Mouse (Mus musculus): Measurements from ENCODE around the gene Tfap2a. TPM values are rescaled to one million over a fixed set of nuclear protein-coding genes. Genes with fewer than 3 reads are reported as not detected.

The Tfap2a gene
- total RNA-seq, 2 experiments from 2014 or later: not detected

- no peak for ATAC-seq (replicated peaks; ENCODE audit: low FRiP score, low TSS enrichment, poor library complexity, severe bottlenecking)
These were observed 2.6 kb downstream of the Tfap2a start for GRCm38 (mm10) chr13:40735416-40736106.

- ATAC-seq (replicated peaks; ENCODE audit: low FRiP score, low TSS enrichment, poor library complexity, severe bottlenecking): no peak
These were observed 3.7 kb downstream of the Tfap2a start for GRCm38 (mm10) chr13:40734316-40734965.

GRCm38 (mm10) chr13:40733542-40734151, 4.5 kb downstream of the Tfap2a start:
- no peak for ATAC-seq (replicated peaks; ENCODE audit: low FRiP score, low TSS enrichment, poor library complexity, severe bottlenecking)

GRCm38 (mm10) chr13:40732816-40733541, 5.2 kb downstream of the Tfap2a start:
- ATAC-seq (replicated peaks; ENCODE audit: low FRiP score, low TSS enrichment, poor library complexity, severe bottlenecking): no peak

GRCm38 (mm10) chr13:40732085-40732484, 6.1 kb downstream of the Tfap2a start:
- no peak for ATAC-seq (replicated peaks; ENCODE audit: low FRiP score, low TSS enrichment, poor library complexity, severe bottlenecking)

GRCm38 (mm10) chr13:40731179-40731841, 6.9 kb downstream of the Tfap2a start:
- ATAC-seq (replicated peaks; ENCODE audit: low FRiP score, low TSS enrichment, poor library complexity, severe bottlenecking): no peak

- ATAC-seq (replicated peaks; ENCODE audit: low FRiP score, low TSS enrichment, poor library complexity, severe bottlenecking): no peak
These were observed 7.5 kb downstream of the Tfap2a start for GRCm38 (mm10) chr13:40730651-40731178.

GRCm38 (mm10) chr13:40729592-40730431, 8.4 kb downstream of the Tfap2a start:
- no peak for ATAC-seq (replicated peaks; ENCODE audit: low FRiP score, low TSS enrichment, poor library complexity, severe bottlenecking)

GRCm38 (mm10) chr13:40729037-40729436, 9.1 kb downstream of the Tfap2a start:
- ATAC-seq (replicated peaks; ENCODE audit: low FRiP score, low TSS enrichment, poor library complexity, severe bottlenecking): no peak

GRCm38 (mm10) chr13:40728626-40728990, 9.6 kb downstream of the Tfap2a start:
- no peak for ATAC-seq (replicated peaks; ENCODE audit: low FRiP score, low TSS enrichment, poor library complexity, severe bottlenecking)

GRCm38 (mm10) chr13:40727731-40728625, 10.2 kb downstream of the Tfap2a start:
- no peak for ATAC-seq (replicated peaks; ENCODE audit: low FRiP score, low TSS enrichment, poor library complexity, severe bottlenecking)

GRCm38 (mm10) chr13:40725924-40726323, 12.3 kb downstream of the Tfap2a start:
- ATAC-seq (replicated peaks; ENCODE audit: low FRiP score, low TSS enrichment, poor library complexity, severe bottlenecking): no peak

GRCm38 (mm10) chr13:40723598-40723920, 14.6 kb downstream of the Tfap2a start:
- no peak for ATAC-seq (replicated peaks; ENCODE audit: low FRiP score, low TSS enrichment, poor library complexity, severe bottlenecking)

GRCm38 (mm10) chr13:40722741-40723597, 15.2 kb downstream of the Tfap2a start:
- peak; percentile 91 for ATAC-seq (replicated peaks; ENCODE audit: low FRiP score, low TSS enrichment, poor library complexity, severe bottlenecking)

- ATAC-seq (replicated peaks; ENCODE audit: low FRiP score, low TSS enrichment, poor library complexity, severe bottlenecking): no peak
These were observed 18.5 kb downstream of the Tfap2a start for GRCm38 (mm10) chr13:40719741-40720082.

GRCm38 (mm10) chr13:40719066-40719740, 19.0 kb downstream of the Tfap2a start:
- ATAC-seq (replicated peaks; ENCODE audit: low FRiP score, low TSS enrichment, poor library complexity, severe bottlenecking): no peak

Data from megakaryocyte-erythroid progenitor cell, adult 5-6 weeks (primary cell).